Mouse (Mus musculus) stomach, embryonic 14.5 days (tissue): Measurements from ENCODE around the gene Cwc27. TPM values are rescaled to one million over a fixed set of nuclear protein-coding genes. Genes with fewer than 3 reads are reported as not detected.

ENCODE experiments used
- ATAC-seq: fragments of 200-750 bp; cut with Nextera tagmentation; 2 replicates; pipeline ENCODE4 v1.8.0; 2017; ENCODE audit warnings: low read depth, moderate TSS enrichment; ENCODE audit not compliant: insufficient number of reproducible peaks, insufficient read depth, low FRiP score
- H3K27ac ChIP-seq: fragments of 300-500 bp; sonication (generic); 2 replicates; pipeline ENCODE4 v1.5.1; 2014; ENCODE audit warnings: mild to moderate bottlenecking, low read length, moderate library complexity, mixed read lengths
- H3K27me3 ChIP-seq: fragments of 300-500 bp; sonication (generic); 2 replicates; pipeline ENCODE4 v1.6.1; 2014; ENCODE audit warnings: low read length, control low read depth, mixed read lengths; ENCODE audit not compliant: control insufficient read depth, insufficient read depth
- H3K36me3 ChIP-seq: fragments of 300-500 bp; sonication (generic); 2 replicates; pipeline ENCODE4 v1.6.1; 2014; ENCODE audit warnings: mild to moderate bottlenecking, control low read depth, low read length, moderate library complexity, mixed read lengths; ENCODE audit not compliant: control insufficient read depth, insufficient read depth
- H3K4me1 ChIP-seq: fragments of 300-500 bp; sonication (generic); 2 replicates; pipeline ENCODE4 v1.6.1; 2014; ENCODE audit warnings: low read length, control low read depth, mixed read lengths; ENCODE audit not compliant: control insufficient read depth, insufficient read depth
- H3K4me2 ChIP-seq: fragments of 300-500 bp; sonication (generic); replicated peaks from 2 replicates; pipeline ENCODE4 v1.6.1; 2014; ENCODE audit warnings: low read depth, low read length, control low read depth
- H3K4me3 ChIP-seq: fragments of 300-500 bp; sonication (generic); 2 replicates; pipeline ENCODE4 v1.5.1; 2014; ENCODE audit warnings: low read depth, low read length, control low read depth
- H3K9ac ChIP-seq: fragments of 300-500 bp; sonication (generic); replicated peaks from 2 replicates; pipeline ENCODE4 v1.6.1; 2014; ENCODE audit warnings: low read depth, mild to moderate bottlenecking, control low read depth, low read length, moderate library complexity, mixed read lengths
- H3K9me3 ChIP-seq: fragments of 300-500 bp; sonication (generic); 2 replicates; pipeline ENCODE4 v1.6.1; 2016; ENCODE audit warnings: low read depth, low read length, control low read depth; ENCODE audit not compliant: control insufficient read depth
- WGBS: fragments of 180-500 bp; shearing (Covaris S2); extraction: QIAGEN DNeasy Blood & Tissue Kit; methylation state at CpG from one replicate; pipeline ENCODE4 v1.1.7; 2014; 5-methylcytosine and 5-hydroxymethylcytosine counted together
- polyA plus RNA-seq: library from polyadenylated mRNA; unstranded; fragments of >200 nt; fragmentation: Nextera tagmentation; extraction: Ambion mirVana; gene quantifications from 2 replicates; pipeline ENCODE4 v1.2.1, GENCODE M21; 2014

Gene Cwc27
- polyA plus RNA-seq, 1 experiment from 2014 or later, result 36.4 TPM

DNA sequence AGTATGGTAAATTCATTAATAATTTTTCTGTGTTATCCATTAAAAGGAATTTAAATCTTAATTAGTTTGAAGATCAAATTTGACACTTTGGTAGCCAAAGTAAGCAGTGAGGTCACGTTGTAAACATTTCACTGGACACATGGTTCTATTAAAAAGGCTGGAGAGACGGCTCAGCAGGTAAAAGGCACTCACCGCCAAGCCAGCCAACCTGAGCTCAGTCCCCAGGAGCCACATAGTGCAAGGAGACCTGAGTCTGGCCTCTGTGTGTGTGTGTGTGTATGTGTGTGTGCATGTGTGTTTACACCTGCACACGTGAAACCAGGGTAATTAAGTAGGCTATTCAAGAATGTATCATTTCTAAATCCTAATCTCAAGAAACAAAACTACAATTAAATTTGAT, 54.5 kb downstream of the Cwc27 start:
- Histone ChIP-seq H3K9me3 (no peaks in the 10 kb centered on the region), H3K4me1 (no peaks in the 10 kb centered on the region), H3K4me3 (no peak overlapping the region), H3K9ac (no peak overlapping the region), H3K4me2 (no peak overlapping the region), H3K27ac (no peak overlapping the region), H3K27me3 (no peaks in the 10 kb centered on the region), H3K36me3 (no peaks in the 10 kb centered on the region; the same call in 1 of the 2 replicates)
- no peak for ATAC-seq
- 90% methylated on average over 4 of the region's 4 CpGs for WGBS

DNA sequence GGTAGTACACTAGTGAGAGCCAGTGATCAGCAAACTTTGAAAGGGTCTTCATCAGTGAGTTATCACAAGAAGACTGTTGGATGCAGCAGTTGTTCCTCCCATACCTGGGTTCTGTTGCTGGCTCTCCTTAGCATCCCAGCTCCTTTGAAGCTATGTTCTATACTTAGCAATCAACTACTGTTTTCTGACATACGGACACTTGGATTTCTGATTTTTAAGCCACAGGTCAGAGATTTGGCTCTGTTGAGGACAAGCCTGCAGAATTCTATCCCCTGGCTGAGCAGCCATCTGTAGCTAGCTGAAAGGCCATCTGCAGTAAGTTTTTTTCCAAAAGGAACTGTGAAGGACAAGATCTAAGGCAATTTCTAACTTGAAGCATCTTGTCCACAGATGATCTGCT, 57.6 kb downstream of the Cwc27 start:
- H3K4me3 ChIP-seq, result no peak overlapping the region
- no peaks in the 10 kb centered on the region for H3K36me3 ChIP-seq
- no peaks in the 10 kb centered on the region for H3K4me1 ChIP-seq
- no peak for ATAC-seq
- H3K9me3 ChIP-seq, result no peaks in the 10 kb centered on the region
- 100% methylated on average over 1 of the region's 1 CpGs for WGBS
- no peak overlapping the region for H3K9ac ChIP-seq
- H3K27me3 ChIP-seq, result no peaks in the 10 kb centered on the region
- H3K27ac ChIP-seq, result no peak overlapping the region
- no peak overlapping the region for H3K4me2 ChIP-seq

DNA sequence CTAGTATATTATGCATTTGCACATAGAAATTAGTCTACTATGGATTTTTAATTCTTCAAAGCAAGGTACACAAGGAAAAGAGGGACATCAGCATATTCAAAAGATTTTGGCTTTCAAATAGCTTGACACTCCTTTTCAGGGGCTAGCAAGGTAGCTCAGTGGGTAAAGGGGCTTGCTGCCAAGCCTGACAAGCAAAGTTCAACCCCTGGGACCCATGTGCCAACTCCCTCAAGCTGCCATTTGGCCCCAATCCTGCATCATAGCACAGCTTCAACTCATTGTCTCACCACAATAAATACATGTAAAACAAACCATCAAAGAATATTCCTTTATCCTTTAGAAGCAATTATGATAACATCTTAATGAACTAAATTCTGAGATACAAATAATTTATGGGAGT, 69.9 kb downstream of the Cwc27 start:
- H3K9me3 ChIP-seq, result no peaks in the 10 kb centered on the region
- no peak overlapping the region for H3K4me2 ChIP-seq
- H3K4me3 ChIP-seq, result no peak overlapping the region
- no peaks in the 10 kb centered on the region for H3K36me3 ChIP-seq
- no peak overlapping the region for H3K9ac ChIP-seq
- no peaks in the 10 kb centered on the region for H3K4me1 ChIP-seq
- H3K27ac ChIP-seq, result no peak overlapping the region
- H3K27me3 ChIP-seq, result no peaks in the 10 kb centered on the region
- ATAC-seq, result no peak

DNA sequence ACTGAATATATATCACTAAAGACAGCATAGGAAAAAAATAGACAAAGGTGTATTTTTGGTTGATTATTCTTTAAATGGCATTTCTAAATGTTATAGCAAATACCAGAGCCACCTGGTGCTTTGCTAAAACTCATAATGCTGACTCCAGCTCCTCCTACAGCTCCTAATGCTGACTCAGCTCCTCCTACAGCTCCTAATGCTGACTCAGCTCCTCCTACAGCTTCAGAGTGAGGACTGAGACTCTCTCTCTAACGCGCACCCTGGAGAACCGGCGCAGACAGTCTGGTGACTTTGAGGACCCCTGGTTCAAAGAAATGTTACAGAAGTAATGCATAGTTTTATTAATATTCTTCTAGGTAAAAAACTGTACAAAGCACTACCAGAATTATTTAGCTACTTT, 74.1 kb downstream of the Cwc27 start:
- Histone ChIP-seq H3K36me3 (no peaks in the 10 kb centered on the region), H3K27me3 (no peaks in the 10 kb centered on the region), H3K27ac (no peak overlapping the region), H3K9me3 (no peaks in the 10 kb centered on the region), H3K4me2 (no peak overlapping the region), H3K4me1 (no peaks in the 10 kb centered on the region), H3K4me3 (no peak overlapping the region), H3K9ac (no peak overlapping the region)
- WGBS, result 89% methylated on average over 4 of the region's 4 CpGs
- no peak for ATAC-seq

DNA sequence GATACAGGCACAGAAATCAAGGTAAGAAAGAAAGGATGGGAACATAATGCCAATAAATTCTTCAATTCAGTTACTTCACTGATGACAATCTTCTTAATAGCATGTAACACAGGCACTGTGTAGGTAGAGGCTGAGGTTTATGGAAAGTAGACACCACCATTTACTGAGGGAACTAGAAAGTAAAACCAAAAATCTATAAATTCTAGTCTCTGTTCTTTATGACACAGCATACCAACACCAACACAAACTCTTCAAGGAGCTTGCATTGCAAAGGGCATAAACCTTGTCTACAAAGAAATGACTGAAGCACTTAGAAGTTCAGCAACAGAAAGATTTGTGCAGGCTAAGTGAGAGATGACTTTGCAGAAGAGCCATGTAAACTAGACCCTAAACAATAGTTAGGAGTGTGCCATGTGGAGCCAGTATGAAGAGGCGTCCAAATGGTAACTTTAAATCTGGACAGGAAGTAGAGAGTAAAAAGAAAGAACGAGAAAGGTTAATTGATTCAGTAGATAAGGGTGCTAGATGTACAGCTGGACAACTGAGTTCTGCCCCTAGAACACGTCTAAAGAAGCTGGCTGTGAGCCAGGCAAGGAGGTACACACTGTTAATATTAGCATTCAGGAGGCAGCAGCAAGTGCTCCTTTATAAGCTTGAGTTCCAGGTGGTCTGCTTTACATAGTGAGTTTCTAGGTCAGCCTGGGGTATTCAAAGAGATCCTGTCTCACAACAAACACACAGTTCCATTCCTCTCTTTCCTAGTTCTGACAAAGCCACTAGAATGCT, 87.5 kb downstream of the Cwc27 start:
- no peak overlapping the region for H3K4me2 ChIP-seq
- H3K9me3 ChIP-seq, result no peaks in the 10 kb centered on the region
- WGBS, result 54% methylated on average over 3 of the region's 3 CpGs
- no peak overlapping the region for H3K9ac ChIP-seq
- no peaks in the 10 kb centered on the region for H3K4me1 ChIP-seq
- H3K4me3 ChIP-seq, result no peak overlapping the region
- no peaks in the 10 kb centered on the region for H3K36me3 ChIP-seq
- no peak for ATAC-seq
- H3K27me3 ChIP-seq, result no peaks in the 10 kb centered on the region
- no peak overlapping the region for H3K27ac ChIP-seq

DNA sequence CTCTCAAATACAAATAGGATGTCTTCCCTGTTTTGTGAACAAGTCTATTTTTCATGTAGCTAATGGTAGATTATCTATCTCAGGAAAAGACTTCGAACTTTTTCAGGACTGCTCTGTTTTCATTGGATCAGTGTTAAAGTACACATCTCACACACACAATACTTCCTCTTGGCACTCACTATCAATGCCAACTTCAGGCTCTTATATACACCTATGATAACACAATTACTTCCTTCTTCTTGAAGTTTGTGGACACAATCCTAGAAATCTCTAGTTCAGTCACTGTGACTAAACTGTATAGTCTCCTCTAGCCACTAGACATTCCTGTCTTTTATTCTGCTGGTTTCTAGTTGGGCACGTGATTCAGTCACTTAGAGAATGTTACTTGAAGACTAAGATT, 89.3 kb downstream of the Cwc27 start:
- H3K36me3 ChIP-seq, result no peaks in the 10 kb centered on the region

DNA sequence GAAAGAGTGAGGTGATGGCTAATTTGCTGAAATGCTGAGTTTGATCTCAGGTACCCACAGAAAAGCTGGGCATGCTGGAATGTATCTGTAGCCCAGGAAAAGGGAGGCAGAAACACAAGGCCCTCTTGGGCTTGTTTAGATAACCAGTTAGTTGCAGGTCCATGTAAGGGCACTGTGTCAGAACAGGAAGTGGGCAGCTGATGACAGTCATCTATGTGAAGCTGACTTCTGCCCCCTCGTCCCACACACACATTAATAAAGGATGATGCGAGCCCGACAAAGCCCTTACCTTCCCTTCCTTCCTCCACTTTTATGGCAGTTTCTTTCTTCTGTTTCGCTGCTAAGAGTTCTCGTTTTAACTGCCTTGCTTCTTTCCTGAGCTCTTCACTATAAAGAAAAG, 96.8 kb downstream of the Cwc27 start:
- H3K4me3 ChIP-seq, result no peak overlapping the region
- H3K27me3 ChIP-seq, result no peaks in the 10 kb centered on the region
- no peaks in the 10 kb centered on the region for H3K36me3 ChIP-seq
- WGBS, result 78% methylated on average over 5 of the region's 5 CpGs
- H3K9ac ChIP-seq, result no peak overlapping the region
- H3K9me3 ChIP-seq, result no peaks in the 10 kb centered on the region
- H3K4me1 ChIP-seq, result no peaks in the 10 kb centered on the region
- no peak for ATAC-seq
- H3K27ac ChIP-seq, result no peak overlapping the region
- no peak overlapping the region for H3K4me2 ChIP-seq

More for the DNA sequence above, 89.3 kb downstream of the Cwc27 start:
- no peak overlapping the region for H3K4me2 ChIP-seq
- 87% methylated on average over 2 of the region's 2 CpGs for WGBS
- ATAC-seq, result no peak
- no peak overlapping the region for H3K27ac ChIP-seq
- no peaks in the 10 kb centered on the region for H3K4me1 ChIP-seq
- H3K9me3 ChIP-seq, result no peaks in the 10 kb centered on the region
- no peaks in the 10 kb centered on the region for H3K27me3 ChIP-seq
- no peak overlapping the region for H3K9ac ChIP-seq
- H3K4me3 ChIP-seq, result no peak overlapping the region

DNA sequence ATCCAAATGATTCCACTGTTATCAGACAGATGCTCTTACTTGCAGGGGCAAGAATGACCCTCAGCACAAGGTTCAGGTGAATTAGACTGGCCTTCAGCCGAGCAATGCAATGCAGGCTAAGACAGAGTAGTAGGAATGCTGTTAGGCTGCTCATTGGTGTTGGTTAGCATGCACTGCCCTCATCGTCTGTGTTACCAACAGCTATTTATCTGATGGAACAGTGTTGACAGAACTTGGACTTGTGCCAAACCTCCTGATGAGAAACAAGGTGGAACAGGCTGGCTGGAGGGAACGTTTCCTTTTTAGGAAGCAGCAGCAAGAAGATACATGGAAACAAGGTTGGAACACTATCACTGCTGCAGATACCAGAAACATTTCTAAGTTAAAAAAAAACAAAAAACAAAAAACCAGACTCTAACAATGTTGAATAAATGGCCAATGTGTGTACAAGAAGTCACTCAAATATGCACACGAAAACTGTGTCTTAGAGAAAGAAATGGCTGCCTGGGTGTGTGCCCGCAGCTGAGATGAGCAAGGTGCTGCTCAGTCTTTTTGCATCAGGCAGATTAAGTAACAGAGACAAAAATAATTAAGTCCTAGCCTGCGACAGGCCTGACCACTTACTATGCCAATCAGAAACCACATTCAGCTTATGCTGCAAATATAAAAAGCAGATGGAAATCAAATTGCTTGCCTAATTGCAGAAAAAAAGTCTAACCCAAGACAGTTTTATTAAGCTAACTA, 122.2 kb downstream of the Cwc27 start:
- Histone ChIP-seq H3K4me3 (no peak overlapping the region), H3K27me3 (no peaks in the 10 kb centered on the region), H3K4me1 (no peaks in the 10 kb centered on the region), H3K4me2 (no peak overlapping the region), H3K9ac (no peak overlapping the region), H3K27ac (peak overlapping the region; percentile 55; the same call in 1 of the 2 replicates), H3K36me3 (no peaks in the 10 kb centered on the region), H3K9me3 (no peaks in the 10 kb centered on the region)
- 42% methylated on average over 6 of the region's 6 CpGs for WGBS
- ATAC-seq, result peak; percentile 76; the same call in 1 of the 2 replicates
